8 mouse cellular contexts compared by ENCODE assay signal in genomic region chr12:75177646-75178030, GRCm38 (mm10). TPM values are rescaled to one million over a fixed set of nuclear protein-coding genes. Genes with fewer than 3 reads are reported as not detected.
DNase-seq lines count a peak whose midpoint lies in the region; ATAC-seq lines count a peak whose summit lies in the region.

No protein-coding gene starts in this region.

- H3K27ac ChIP-seq in midbrain, embryonic 14.5 days (replicated peaks; ENCODE audit: low read depth, low read length), result peak overlapping the region; percentile 78; the same call in 1 of the 2 replicates

- H3K27me3 ChIP-seq in midbrain, embryonic 14.5 days (ENCODE audit: control insufficient read depth, insufficient read depth, low read length), result no peaks in the 10 kb centered on the region

- H3K36me3 ChIP-seq in midbrain, embryonic 14.5 days (ENCODE audit: control insufficient read depth, insufficient read depth, low read length), result no peaks in the 10 kb centered on the region

- H3K4me1 ChIP-seq in midbrain, embryonic 14.5 days (ENCODE audit: control insufficient read depth, insufficient read depth, low read length), result peaks cover 7% of the 10 kb centered on the region

- H3K9ac ChIP-seq in midbrain, embryonic 14.5 days (replicated peaks; ENCODE audit: low read length), result peak overlapping the region; percentile 72; the same call in 1 of the 2 replicates

- H3K9me3 ChIP-seq in midbrain, embryonic 14.5 days (ENCODE audit: control insufficient read depth, low read length), result no peaks in the 10 kb centered on the region

- H3K4me3 ChIP-seq in midbrain, embryonic 14.5 days (replicated peaks; ENCODE audit: low read depth, low read length), result peak overlapping the region; percentile 68

- H3K4me2 ChIP-seq in midbrain, embryonic 14.5 days (ENCODE audit: low read length), result peak overlapping the region; percentile 98

- no peak for ATAC-seq in midbrain, embryonic 14.5 days (ENCODE audit: low FRiP score, low TSS enrichment)
- ATAC-seq in megakaryocyte progenitor cell, adult 5-6 weeks (replicated peaks; ENCODE audit: poor library complexity), result no peak
- ATAC-seq in erythroblast, adult 5-6 weeks (replicated peaks; ENCODE audit: low FRiP score, poor library complexity, severe bottlenecking), result no peak

- 2% methylated on average over 13 of the region's 13 CpGs for WGBS in midbrain, embryonic 14.5 days

- peak; percentile 8 for DNase-seq in layer of hippocampus, adult 11-12 months (ENCODE audit: low spot score)
- no peak for DNase-seq in layer of hippocampus, adult 18-20 months (ENCODE audit: low spot score in 2 of 2)
- DNase-seq in embryo, embryonic 10.5 days (ENCODE audit: low spot score), result peak; percentile 17
- DNase-seq in forelimb bud, embryonic 11.5 days (ENCODE audit: low read depth, low spot score), result peak; percentile 4
- DNase-seq in midbrain, embryonic 14.5 days, result peak; percentile 64
- DNase-seq in natural killer cell, adult 2 months (ENCODE audit: low spot score in 2 of 2), result no peak

RNA-seq across cellular contexts. Expression of gene Kcnh5, which starts 0.5 kb away (rescaled TPM):
- 10 to 100 TPM; 12.2 to 12.5 TPM for total RNA-seq in layer of hippocampus, adult 18-20 months (2021)
- 2.5 and 2.9 TPM in 2 replicates for polyA plus RNA-seq in midbrain, embryonic 14.5 days (2014; fragmentation: Nextera tagmentation; extraction: Ambion mirVana)
- 0.10 and 0.32 TPM in 2 replicates for total RNA-seq in megakaryocyte progenitor cell, adult 5-6 weeks (2015)
- not detected in 2 replicates for total RNA-seq in megakaryocyte progenitor cell, adult 5-6 weeks (2017)
- total RNA-seq in erythroblast, adult 5-6 weeks (2015; ENCODE audit: low replicate concordance), result not detected in 2 replicates
- total RNA-seq in erythroblast, adult 5-6 weeks (2017; ENCODE audit: low replicate concordance), result not detected in 2 replicates

Comparison
In these comparisons a context has a peak if more than half of its experiments do, and no peak if none do; other contexts are left out.
1. DNase-seq: peak in layer of hippocampus, adult 11-12 months (single experiment), embryo, embryonic 10.5 days (single experiment), forelimb bud, embryonic 11.5 days (single experiment) and midbrain, embryonic 14.5 days (single experiment); none in layer of hippocampus, adult 18-20 months (0 of 2) and natural killer cell, adult 2 months (0 of 2).
2. RNA of gene Kcnh5, which starts 0.5 kb away (total RNA-seq): 12.2 to 12.5 TPM in layer of hippocampus, adult 18-20 months; 0.10 to 0.32 TPM in megakaryocyte progenitor cell, adult 5-6 weeks and not detected in erythroblast, adult 5-6 weeks; every median in the first group is over 4 times any median in the second.